Mouse (Mus musculus): ENCODE results near the gene Agk. TPM values are rescaled to one million over a fixed set of nuclear protein-coding genes. Genes with fewer than 3 reads are reported as not detected.

The Agk gene
- total RNA-seq, 2 experiments from 2014 or later, result 44.9 to 45.6 TPM

DNA sequence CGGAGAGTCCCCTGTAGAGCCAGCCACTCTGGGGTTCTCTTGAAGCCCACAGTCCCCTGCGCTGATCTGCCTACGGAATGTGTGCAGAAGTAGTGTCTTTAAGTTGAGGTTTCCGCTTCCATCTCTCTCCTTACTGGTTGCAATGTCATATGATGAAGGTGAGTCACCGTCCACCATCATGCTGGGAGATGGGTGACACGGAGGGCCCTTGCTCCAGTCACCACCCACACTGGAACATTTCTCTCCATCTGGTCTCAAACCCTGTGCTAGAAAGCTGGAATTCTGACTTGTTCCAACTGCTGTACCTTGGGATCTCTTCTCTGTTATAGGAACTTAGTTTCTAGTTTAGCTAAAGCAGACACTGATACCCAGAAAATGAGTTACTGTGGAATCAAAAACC is 96.1 kb downstream of the Agk start:
- DNase-seq (ENCODE audit: low spot score in 2 of 2), result no peak
- no peak overlapping the region for H3K4me3 ChIP-seq
- H3K27ac ChIP-seq, result no peak overlapping the region
- TF ChIP-seq CTCF (conservative IDR thresholded peaks at IDR 0.05), result no peak

DNA sequence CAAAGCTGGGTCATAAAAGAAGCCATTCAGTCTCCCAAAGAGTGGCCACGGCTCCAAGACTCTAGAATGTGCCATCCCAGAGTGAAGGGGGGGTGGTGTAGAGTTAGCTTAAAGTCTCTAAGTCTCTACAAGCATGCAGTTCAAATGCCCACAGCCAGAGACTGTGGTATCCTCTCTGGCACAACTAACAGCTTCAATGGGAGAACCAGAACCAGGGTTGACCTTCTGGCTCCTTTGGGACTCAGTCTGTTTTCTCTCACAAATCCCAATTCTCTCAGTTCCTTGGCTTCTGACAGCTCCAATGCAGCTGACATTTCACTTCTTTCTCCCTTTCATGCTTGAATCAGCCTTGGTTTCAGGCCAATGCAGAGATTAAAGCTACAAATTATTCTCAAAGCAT is 98.0 kb downstream of the Agk start:
- no peak for DNase-seq (ENCODE audit: low spot score in 2 of 2)
- H3K4me3 ChIP-seq, result no peak overlapping the region
- TF ChIP-seq CTCF (conservative IDR thresholded peaks at IDR 0.05), result no peak
- H3K27ac ChIP-seq, result peak overlapping the region; percentile 33; the same call in 1 of the 2 replicates

DNA sequence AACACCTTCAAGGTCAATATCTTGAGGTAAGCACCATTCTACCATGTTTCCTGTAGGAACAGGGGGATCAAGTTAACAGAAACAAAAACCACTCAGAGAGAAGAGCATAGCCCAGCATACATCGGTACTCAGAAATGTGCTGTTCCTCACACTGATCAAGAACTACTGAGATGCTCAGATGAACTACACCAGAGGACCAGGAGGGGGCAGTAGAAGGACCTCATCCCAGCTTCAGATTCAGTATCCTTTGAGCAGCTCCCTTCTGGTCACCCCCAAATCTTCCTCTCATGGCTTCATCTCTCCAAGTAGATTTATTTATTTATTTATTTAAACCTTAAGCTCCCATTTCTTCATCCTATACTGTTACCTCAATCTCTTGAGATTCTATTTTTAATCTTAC is 98.8 kb downstream of the Agk start:
- H3K27ac ChIP-seq, result peak overlapping the region; percentile 33; the same call in 1 of the 2 replicates
- DNase-seq (ENCODE audit: low spot score in 2 of 2), result peak; percentile 26 to 57
- no peak overlapping the region for H3K4me3 ChIP-seq
- peak; percentile 86 for TF ChIP-seq CTCF (conservative IDR thresholded peaks at IDR 0.05)

DNA sequence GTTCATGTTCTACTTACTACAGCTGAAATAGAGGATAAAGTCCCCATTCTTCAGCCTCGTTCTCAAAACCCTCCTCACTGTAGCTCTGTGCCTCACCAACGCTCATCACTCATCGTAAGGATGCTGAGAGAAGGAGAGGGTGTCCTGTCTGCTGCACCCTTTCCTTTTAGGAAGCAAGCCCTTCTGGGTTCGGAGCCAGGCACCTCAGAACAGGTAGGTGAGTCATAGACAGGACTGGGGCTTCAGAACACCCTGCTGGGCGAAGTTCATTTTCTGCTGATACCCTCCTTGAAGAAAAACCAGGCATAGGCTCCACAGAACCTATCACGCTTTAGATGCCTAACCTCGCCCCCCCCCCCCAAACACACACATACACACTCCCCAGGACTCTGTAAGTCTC is 102.5 kb downstream of the Agk start:
- TF ChIP-seq CTCF (conservative IDR thresholded peaks at IDR 0.05), result no peak
- Histone ChIP-seq H3K4me3 (no peak overlapping the region), H3K27ac (no peak overlapping the region)
- DNase-seq (ENCODE audit: low spot score in 2 of 2), result no peak

DNA sequence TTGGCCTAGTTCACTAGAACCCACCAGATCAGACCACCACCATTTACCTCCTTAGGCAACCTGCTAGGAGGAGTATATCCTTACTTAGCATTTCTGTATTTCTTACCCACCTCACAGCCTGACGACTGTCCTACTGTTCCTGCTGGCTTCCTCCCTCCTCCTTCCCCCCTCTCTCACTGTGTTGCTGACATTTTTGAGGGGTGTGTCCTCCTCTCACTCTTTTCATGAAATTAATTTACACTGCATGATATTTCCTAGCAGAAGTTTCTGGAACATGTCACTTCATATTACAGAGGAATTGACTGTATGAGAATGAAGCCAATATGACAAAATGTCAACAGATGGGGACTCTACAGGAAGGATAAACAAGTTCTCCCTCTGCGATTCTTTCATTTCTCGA is 103.7 kb downstream of the Agk start:
- no peak for TF ChIP-seq CTCF (conservative IDR thresholded peaks at IDR 0.05)
- no peak for DNase-seq (ENCODE audit: low spot score in 2 of 2)

DNA sequence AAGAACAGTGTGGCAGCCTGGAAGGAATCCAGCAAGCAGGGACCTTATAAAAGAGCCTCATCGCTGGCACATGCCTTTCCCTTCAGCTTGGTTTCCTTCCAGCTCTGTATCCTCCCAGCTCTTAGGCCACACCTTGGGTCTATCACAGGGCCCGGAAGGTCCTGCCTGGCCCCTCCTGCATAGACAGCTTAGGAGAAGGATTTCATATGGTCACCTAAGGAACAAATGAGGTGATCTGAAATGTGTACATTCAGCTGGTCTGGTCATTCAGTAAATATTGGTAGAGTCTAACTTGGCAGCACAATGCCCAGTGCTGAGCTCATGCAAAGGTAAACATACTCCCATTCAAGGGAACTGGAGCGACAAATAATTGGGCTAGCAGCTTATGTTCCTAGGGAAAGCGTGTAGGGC is 104.6 kb downstream of the Agk start:
- Histone ChIP-seq H3K27ac (peak overlapping the region; percentile 55; the same call in 1 of the 2 replicates), H3K4me3 (no peak overlapping the region)
- no peak for TF ChIP-seq CTCF (conservative IDR thresholded peaks at IDR 0.05)
- no peak for DNase-seq (ENCODE audit: low spot score in 2 of 2)

More for the DNA sequence above, 103.7 kb downstream of the Agk start:
- no peak overlapping the region for H3K27ac ChIP-seq
- H3K4me3 ChIP-seq, result no peak overlapping the region

DNA sequence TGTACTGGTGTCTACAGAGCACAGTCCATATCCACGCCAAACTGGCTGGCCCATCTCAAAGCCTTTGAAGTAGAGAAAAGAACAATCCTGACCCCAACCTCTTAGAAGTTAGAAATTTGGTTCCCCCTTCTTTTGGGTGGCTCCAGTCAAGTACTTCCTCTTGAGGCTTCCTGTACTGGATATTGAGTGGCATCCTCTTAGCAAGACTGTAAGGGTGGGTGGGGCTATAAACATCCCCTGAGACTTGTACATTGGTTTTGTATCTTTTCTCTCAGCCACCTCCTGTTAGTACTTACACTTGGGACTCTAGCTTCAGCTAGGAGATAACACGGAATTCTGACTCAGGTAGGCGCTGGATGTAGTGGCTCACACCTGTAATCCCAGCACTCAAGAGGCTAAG is 105.3 kb downstream of the Agk start:
- DNase-seq (ENCODE audit: low spot score in 2 of 2), result no peak
- peak overlapping the region; percentile 64; the same call in 1 of the 2 replicates for H3K27ac ChIP-seq
- H3K4me3 ChIP-seq, result no peak overlapping the region
- no peak for TF ChIP-seq CTCF (conservative IDR thresholded peaks at IDR 0.05)

DNA sequence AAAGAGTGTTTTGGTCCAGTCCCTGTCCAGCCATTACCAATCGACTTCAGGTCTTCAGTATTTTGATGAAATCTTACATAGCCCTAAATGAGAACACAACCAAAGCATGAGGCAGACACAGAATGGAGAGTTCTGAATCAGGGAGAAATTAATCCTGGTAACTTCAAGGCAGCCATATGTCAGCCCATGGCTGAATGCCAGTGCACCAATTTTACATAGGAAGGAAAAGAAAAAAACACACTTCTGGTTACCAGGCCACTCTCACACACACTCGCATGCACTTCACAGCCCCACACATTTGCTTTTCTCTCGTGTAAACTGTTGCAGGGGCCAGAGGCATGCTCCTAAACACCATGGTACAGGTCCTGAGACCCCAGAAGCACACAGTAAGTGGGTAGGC is 105.9 kb downstream of the Agk start:
- peak overlapping the region; percentile 64 for H3K27ac ChIP-seq
- no peak for TF ChIP-seq CTCF (conservative IDR thresholded peaks at IDR 0.05)
- DNase-seq (ENCODE audit: low spot score in 2 of 2), result peak; percentile 17 to 40
- H3K4me3 ChIP-seq, result no peak overlapping the region

DNA sequence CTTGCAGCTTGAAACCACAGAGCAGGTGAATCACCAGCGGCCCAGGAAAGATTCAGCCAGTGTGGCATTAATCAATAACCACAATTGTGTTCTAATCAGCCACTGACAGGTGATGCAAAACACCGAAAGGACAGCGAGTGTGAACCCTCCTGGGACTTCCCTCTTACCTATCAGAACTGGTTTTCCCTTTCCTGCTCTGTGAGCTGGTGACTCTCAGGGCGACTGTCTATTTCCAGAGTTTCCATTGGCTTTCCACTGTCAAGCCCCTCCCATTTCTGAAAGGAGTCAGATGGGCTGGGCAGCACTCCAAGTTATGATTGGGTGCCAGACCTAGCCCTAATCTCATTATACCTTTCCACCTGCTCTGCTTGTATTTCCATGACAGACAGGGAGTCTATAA is 106.4 kb downstream of the Agk start:
- Histone ChIP-seq H3K27ac (peak overlapping the region; percentile 64), H3K4me3 (no peak overlapping the region)
- no peak for DNase-seq (ENCODE audit: low spot score in 2 of 2)
- no peak for TF ChIP-seq CTCF (conservative IDR thresholded peaks at IDR 0.05)

DNA sequence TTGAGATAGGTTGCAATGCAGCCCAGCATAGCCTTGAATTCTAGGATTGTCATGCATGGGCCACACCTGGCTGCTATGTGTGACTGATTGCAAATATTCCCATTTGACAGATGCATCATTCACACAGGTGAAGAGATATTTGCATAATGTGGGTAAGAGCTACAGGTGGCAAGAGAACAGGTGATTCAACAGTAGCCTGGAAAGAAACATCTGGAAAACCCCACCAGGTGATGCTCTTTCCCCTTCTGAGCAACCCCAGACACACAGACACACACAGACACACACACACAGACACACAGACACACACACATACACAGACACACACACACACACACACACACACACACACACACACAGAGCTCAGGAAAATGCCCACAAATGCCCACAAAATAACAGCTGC is 106.8 kb downstream of the Agk start:
- no peak for TF ChIP-seq CTCF (conservative IDR thresholded peaks at IDR 0.05)

DNA sequence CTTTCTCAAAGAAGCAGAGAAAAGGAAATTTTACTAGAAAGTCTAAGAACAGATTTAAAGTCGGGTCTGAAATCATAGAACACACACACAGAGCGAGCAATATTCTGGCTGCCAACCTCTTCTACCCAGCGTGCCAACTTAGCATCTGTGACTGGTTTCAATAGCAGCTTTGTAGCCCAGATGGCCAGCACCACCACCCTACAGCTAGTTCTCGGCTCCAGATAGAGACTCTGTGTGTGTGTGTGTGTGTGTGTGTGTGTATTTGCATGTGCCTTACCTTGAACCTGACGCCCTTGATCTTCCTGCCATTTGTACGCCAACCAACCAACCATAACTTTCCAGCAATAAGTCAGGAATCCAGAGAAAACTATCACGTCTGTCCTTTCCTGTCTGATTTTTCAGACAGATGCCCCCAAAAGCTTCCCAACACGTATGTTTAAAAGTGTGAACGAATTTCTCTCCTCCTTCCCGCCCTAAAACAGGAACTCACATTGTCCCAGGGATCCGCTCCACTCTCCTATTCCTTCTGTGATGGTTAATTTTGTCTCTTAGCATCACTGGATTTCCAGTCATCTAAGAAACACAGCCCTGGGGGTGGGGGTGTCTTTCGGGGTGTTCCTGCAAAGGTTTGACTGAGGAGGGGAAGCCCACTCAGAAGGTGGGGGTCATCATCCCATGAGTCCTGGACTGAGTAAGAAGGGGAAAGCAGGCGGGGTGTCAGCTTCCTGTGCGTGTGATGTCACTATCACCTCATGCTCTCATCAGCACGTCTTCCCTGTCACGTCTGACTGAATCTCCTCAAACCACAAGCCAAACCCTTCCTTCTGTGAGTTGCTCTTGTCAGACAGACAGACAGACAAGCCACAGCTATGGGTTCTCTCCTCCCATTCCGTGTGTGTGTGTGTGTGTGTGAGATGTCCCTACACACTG is 107.6 kb downstream of the Agk start:
- peak; percentile 85 for DNase-seq (ENCODE audit: low spot score in 2 of 2)
- TF ChIP-seq CTCF (conservative IDR thresholded peaks at IDR 0.05), result no peak
- Histone ChIP-seq H3K27ac (peak overlapping the region; percentile 86), H3K4me3 (no peak overlapping the region)

More for the DNA sequence above, 106.8 kb downstream of the Agk start:
- Histone ChIP-seq H3K27ac (peak overlapping the region; percentile 64), H3K4me3 (no peak overlapping the region)
- DNase-seq (ENCODE audit: low spot score in 2 of 2), result no peak

DNA sequence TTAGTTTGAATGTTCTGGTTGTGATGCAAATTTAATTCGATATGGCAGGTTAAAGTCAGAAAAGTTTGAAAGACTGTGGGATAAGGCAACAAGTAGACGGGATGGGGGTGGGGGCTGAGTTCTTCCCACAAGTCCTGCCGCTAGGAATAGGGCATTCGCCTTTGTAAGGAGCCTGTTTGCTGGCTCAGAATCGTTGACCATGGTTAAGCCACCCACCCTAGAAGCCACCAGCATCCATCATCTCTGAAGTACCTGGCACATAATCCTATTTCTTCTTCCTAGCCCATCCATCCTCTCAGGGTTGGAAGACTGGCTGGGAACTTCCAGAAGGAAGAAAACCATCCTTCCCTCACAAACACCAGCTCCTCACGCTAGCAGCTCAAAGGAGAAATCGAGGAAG is 109.7 kb downstream of the Agk start:
- Histone ChIP-seq H3K27ac (peak overlapping the region; percentile 96), H3K4me3 (peak overlapping the region; percentile 92)
- no peak for TF ChIP-seq CTCF (conservative IDR thresholded peaks at IDR 0.05)
- no peak for DNase-seq (ENCODE audit: low spot score in 2 of 2)

DNA sequence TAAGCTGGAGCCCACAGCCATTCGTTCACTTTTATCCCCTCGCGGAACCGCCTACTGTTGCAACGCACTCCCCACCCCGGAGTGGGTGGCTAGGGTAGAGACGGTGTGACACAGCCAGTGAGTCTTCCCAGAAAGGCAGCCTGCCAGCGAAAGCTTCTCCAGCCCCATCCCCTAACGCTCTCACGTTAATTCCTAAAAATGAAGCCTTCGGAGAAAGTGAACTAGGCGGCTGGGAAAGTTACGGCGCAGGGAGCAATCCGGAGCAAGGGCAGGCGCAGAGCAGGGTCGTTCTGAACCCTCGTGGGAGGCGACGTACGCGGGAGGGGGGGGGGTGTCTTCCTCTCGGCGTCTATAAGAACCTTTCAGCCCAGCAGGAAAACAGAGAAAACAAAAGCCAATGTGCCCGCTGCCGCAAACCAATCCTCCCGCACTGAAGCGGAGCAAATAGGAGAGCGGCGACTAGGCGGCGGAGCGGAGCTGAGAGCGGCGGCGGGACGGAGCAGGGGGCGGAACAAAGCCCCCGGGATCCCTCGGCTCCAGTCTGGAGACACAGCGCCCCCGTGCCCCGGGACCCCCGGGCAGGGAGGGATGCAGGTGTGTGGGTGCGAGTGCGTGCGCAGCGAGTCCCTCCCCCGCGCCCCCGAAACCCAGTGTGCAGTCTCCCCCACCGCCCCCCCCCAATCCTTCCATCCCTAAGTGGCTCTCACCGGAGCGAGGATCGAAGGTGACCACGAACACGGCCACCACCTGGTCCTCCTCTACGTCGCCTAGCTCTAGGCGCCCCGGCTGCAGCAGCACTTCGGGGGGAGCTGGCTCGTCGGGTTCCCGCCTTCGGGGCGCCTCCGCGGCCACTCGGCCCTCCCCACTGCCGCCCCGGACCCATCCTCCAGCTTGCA is 110.4 kb downstream of the Agk start:
- TF ChIP-seq CTCF (conservative IDR thresholded peaks at IDR 0.05), result peak; percentile 35
- H3K27ac ChIP-seq, result peak overlapping the region; percentile 96

More for the DNA sequence above, 110.4 kb downstream of the Agk start:
- DNase-seq (ENCODE audit: low spot score in 2 of 2), result peak; percentile 58 to 78
- peak overlapping the region; percentile 92 for H3K4me3 ChIP-seq
